Mouse (Mus musculus): ENCODE measurements around the gene Atp2a2. TPM values are rescaled to one million over a fixed set of nuclear protein-coding genes. Genes with fewer than 3 reads are reported as not detected.
"Not testable (repeated sequence)": the region's sequence is repeated elsewhere in the genome, so short reads cannot be mapped to it uniquely, and the experiment has no call there.

Atp2a2 gene
- total RNA-seq, 1 experiment from 2014 or later = 107 TPM

DNA sequence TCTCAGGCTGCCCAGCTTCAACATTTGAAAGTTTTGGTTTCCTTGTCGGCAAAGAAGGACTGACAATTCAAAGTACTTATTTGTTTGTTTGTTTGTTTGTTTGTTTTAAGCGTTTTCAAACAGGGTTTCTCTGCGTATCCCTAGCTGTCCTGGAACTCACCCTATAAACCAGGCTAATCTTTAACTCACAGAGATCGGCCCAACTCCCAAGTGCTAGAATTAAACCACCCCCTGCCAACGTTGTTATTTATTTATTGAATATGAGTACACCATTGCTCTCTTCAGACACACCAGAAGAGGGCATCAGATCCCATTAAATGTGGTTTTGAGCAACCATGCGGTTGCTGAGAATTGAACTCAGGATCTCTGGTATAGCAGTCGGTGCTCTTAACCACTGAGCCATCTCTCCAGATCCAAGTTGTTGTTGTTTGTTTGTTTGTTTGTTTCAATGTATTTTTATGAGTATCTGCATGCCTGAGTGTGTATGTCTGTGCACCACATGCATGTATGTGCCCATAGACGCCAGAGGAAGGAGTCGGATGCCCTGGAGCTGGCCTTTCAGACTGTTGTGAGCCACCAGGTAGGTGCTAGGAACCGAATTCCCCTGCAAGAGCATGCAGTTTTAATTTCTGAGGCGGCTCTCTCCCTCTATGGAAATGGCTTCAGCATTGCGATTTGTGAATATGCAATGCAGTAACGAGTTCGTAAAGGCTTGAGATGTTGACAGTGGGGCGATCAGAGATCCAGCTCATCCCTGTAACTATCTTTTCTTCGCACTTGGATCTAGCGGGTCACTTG is 80.6 kb downstream of the Atp2a2 start, which contains the start of gene Anapc7:
Gene Anapc7, plus strand, starts transcription at position 423 of the 798 bp plus-strand sequence.
- ATAC-seq (replicated peaks; ENCODE audit: low read depth, poor library complexity, severe bottlenecking) = peak; percentile 15; the same call in 1 of the 2 replicates

DNA sequence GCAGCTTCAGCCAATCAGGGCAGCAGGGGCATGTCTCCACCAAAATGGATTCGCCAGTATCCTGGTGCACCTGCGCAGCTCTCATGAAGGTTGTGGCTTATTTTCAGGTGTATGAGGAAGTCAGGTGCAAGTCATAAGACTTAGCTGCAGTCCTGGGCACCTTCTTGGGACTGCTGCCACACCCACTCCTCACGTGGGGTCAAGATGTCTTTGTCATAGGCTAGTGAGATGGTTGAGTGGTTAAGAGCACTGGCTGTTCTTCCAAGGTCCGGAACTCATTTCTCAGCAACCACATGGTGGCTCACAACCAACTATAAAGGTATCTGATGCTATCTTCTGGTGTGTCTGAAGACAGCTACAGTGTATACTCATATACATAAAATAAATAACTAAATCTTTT is 81.3 kb downstream of the Atp2a2 start:
- ATAC-seq (replicated peaks; ENCODE audit: low read depth, poor library complexity, severe bottlenecking) = not testable (repeated sequence)

DNA sequence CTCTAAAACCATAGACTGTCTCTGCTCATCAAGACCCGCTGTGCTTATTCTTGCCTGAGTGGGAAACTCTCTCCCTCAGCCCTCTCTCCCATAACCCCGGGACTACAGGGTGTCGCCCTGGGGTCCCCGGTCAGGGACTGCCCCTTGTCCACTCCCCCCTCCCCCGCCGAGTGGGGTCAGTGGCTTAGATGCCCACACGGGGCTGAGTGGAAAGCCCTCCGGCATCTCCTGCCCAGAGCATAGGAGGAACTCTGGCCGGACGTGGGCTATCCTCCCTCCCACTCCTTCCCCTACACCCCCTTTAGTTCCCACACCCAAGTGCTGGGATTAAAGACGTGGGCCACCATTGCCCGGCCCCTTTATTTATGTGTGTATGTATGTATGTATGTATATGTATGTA is 86.6 kb downstream of the Atp2a2 start:
- no peak for ATAC-seq (replicated peaks; ENCODE audit: low read depth, poor library complexity, severe bottlenecking)

DNA sequence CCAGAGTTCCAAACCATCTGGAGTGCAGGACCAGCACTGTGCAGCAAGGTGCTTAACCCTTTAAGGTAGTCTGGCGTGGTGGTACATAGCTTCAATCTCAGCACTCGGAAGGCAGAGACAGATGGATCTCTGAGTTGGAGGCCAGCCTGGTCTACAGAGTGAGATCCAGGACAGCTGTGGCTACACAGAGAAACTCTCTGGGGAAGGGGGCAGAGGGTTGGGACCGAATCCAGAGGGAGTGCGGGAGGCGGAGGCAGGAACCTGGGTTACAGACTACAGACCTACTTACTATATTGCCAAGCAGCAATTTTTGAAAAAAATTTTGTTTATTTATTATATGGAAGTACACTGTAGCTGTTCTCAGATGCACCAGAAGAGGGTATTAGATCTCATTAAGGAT is 87.7 kb downstream of the Atp2a2 start:
- no peak for ATAC-seq (replicated peaks; ENCODE audit: low read depth, poor library complexity, severe bottlenecking)

DNA sequence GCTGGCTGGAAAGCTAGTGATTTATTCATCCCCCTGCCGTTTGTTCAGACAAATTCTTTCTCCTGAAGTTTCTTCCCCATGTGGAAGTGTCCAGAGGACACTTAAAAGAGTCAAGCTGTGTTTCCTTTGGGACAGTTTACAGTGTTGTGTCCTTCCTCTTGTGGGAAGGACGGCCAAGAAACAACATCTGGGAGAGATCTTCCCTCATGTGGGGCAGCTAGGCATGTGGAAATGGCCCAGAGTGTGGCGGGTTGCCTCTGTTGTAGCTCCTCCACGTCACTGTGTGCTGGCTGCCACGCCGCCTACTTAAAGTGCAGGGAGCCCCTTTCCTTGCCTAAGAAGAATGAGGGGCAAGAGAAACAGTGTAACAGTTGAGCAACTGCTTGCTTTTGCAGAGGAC is 89.2 kb downstream of the Atp2a2 start:
- no peak for ATAC-seq (replicated peaks; ENCODE audit: low read depth, poor library complexity, severe bottlenecking)

DNA sequence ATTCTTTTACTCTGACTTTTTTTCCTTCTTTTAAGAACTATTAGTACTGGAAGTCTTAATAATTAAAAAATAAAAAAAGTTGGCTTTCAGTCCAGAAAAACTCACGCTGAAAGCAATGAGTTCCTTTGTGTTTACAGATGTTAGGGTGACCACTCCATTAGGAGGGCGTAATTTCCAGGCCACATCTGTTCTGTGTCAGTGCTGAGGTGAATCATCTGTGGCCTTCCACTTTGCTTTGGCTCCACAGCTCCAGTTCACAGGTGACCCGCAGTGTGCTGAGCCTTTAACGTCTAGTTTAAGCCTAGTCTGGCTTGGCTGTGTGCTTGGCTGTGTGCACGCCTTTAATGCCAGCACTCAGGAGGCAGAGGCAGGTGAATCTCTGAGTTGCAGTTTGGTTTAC is 90.1 kb downstream of the Atp2a2 start:
- no peak for ATAC-seq (replicated peaks; ENCODE audit: low read depth, poor library complexity, severe bottlenecking)

DNA sequence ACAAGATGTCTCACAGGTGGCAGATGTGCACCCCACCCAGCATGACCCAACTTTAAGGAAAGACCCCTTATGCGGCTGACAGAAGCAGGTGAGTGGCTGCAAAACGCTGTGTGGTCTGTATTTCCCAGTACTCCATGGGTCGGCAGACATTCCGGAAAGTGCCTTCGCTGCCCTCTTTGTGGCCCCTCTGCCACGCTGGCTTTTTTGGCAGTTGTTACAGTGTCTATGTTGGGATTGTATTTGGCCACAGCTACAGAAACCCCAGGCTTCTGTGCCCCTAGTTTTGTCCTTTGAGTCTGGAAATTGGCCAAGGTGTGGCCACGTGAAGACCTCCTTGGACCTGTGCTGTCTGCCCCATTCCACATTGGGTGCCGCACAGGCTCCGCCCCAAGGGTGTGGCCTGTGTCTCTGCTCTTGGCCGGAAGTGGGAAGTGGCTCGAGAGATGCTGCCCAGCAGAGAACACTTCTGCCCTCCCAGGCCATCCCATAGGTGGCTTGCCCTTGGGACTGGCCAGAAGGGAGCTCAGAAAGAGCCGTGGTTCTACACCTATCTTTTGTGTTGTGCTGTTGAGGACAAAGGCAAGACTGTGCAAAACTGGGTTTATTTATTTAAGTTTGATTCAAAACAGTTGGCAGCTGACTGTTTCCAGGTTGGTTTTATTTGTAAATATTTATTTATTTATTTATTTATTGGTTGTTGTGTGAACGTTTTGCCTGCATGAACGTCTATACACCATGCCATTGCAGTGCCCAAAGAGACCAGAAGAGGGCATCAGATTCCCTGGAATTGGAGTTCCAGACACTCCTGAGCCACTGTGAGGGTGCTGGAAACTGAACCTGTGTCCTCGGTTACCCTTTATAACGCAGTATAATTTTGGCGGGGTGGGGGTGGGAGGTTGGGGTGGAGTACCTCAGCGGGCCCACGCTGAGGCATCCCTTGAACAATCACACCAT is 92.1 kb downstream of the Atp2a2 start:
- ATAC-seq (replicated peaks; ENCODE audit: low read depth, poor library complexity, severe bottlenecking) = no peak

DNA sequence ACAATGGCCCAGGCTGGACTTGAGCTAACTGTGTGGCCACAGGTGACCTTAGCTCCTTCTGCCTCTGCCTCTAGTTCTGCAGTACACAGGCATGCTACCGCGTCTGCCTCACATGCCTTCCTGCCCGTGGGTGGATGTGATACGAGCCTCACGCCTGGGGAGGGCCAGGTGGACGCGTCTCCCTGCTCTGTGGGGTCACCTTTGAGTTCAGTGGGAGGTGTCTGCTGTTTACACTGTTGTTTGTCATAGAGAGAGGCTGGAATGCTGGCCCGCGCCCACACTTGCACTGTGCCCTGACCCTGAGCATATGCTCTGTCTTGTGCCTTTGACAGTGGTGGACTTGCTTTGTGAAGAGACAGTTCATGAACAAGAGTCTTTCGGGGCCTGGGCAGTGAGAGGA is 96.5 kb downstream of the Atp2a2 start:
- ATAC-seq (replicated peaks; ENCODE audit: low read depth, poor library complexity, severe bottlenecking) = no peak

Other genes with a start within 250 kb of the Atp2a2 start
- 2.4 and 8.8 TPM in 2 replicates for gene Tctn1, start 237.8 kb downstream of the Atp2a2 start, total RNA-seq (2017)
- gene Pptc7, start 217.9 kb downstream of the Atp2a2 start, total RNA-seq (2017) = 13.9 and 15.1 TPM in 2 replicates
- 5.3 and 11.6 TPM in 2 replicates for gene Rad9b, start 148.0 kb downstream of the Atp2a2 start, total RNA-seq (2017)
- 66.4 and 76.6 TPM in 2 replicates for gene Vps29, start 147.9 kb downstream of the Atp2a2 start, total RNA-seq (2017)
- gene Gpn3, start 130.3 kb downstream of the Atp2a2 start, total RNA-seq (2017) = 39.1 and 43.6 TPM in 2 replicates
- gene Fam216a, start 129.9 kb downstream of the Atp2a2 start, total RNA-seq (2017) = 36.5 and 37.4 TPM in 2 replicates
- gene Arpc3, start 110.3 kb downstream of the Atp2a2 start, total RNA-seq (2017) = 661 and 743 TPM in 2 replicates
- 34.5 and 44.0 TPM in 2 replicates for gene Anapc7, start 80.5 kb downstream of the Atp2a2 start, total RNA-seq (2017)
- 6.1 and 19.6 TPM in 2 replicates for gene Ift81, start 112.3 kb upstream of the Atp2a2 start, total RNA-seq (2017)
- gene P2rx7, start 141.7 kb upstream of the Atp2a2 start, total RNA-seq (2017) = 5.2 and 5.3 TPM in 2 replicates
- gene P2rx4, start 205.3 kb upstream of the Atp2a2 start, total RNA-seq (2017) = 12.1 and 17.4 TPM in 2 replicates

Data from common myeloid progenitor, adult 5-6 weeks (primary cell).